Mouse (Mus musculus) cerebellum, adult 2 months (tissue): ENCODE measurements at regions not wholly inside any gene's neighbourhood (a gene's known extent, or its start where the extent isn't known, plus 50 kb on each side); places are given as distances from the start of the nearest gene placed in this dataset.
"Not testable (repeated sequence)": the region's sequence is repeated elsewhere in the genome, so short reads cannot be mapped to it uniquely, and the experiment has no call there.

Experiments used
- DNase-seq, 2 experiments: peaks; one replicate each; pipeline ENCODE4 v3.0.0; 2021
- H3K27ac ChIP-seq: fragments of 200-500 bp; 2 replicates; pipeline ENCODE4 v1.5.1; 2012; ENCODE audit warnings: low read length, control low read depth, inconsistent platforms; ENCODE audit not compliant: insufficient read depth
- H3K27me3 ChIP-seq: fragments of 200-500 bp; 2 replicates; pipeline ENCODE4 v1.6.1; 2012; ENCODE audit warnings: inconsistent platforms, mild to moderate bottlenecking, low read length, moderate library complexity; ENCODE audit not compliant: control insufficient read depth, insufficient read depth
- H3K4me1 ChIP-seq: fragments of 200-500 bp; 2 replicates; pipeline ENCODE4 v1.6.1; 2011; ENCODE audit warnings: low read length; ENCODE audit not compliant: control insufficient read depth, insufficient read depth
- H3K4me3 ChIP-seq: fragments of 200-500 bp; replicated peaks from 2 replicates; pipeline ENCODE3; 2011; ENCODE audit warnings: mild to moderate bottlenecking, low read depth, low read length, control low read depth; ENCODE audit not compliant: insufficient read depth
- CTCF ChIP-seq: fragments of 200-500 bp; IDR thresholded peaks from 2 replicates; pipeline ENCODE4 v1.5.1; 2011; ENCODE audit warnings: low read depth, mild to moderate bottlenecking, control low read depth, low read length, moderate library complexity, borderline replicate concordance; ENCODE audit not compliant: insufficient read depth
- POLR2A ChIP-seq: fragments of 200-500 bp; IDR thresholded peaks from 2 replicates; pipeline ENCODE4 v1.6.1; 2011; ENCODE audit warnings: low read length, control low read depth, borderline replicate concordance; ENCODE audit not compliant: insufficient read depth
- WGBS: fragments of 180-500 bp; shearing (Covaris S2); methylation state at CpG from one replicate; pipeline ENCODE4 v1.1.7; 2018; 5-methylcytosine and 5-hydroxymethylcytosine counted together

DNA sequence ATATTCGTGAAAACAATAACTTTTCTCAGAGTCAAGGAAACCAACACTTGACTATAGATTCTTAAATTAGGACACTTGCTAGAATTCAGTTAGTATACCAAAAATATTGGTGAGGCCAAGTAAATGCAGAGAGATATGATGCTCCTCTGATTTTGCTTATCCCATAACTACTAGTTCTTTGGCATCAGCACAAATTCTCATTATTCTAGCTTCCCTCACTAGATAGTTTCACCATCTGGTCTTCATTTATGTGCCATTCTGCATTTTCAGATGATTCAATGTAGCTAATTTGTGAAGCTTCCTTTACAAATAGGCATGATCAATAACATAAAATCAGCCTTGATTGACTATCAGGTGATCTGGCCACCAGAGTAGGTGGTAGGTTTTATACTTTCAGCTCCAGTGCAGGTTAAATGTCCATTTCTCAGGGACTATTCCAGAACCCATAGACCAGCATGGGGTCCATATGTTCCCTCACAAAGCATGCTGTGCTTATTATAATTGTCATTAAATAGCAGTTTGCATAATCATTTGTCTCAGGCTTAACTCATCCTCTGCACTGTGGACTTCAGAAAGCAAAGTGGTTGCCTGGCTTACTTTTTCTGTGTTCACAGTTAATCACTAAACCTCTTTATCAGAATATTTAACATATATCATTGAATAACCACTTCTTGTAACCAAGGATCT is 722.6 kb downstream of the Pla2g4a start:
- no peak for TF ChIP-seq CTCF
- TF ChIP-seq POLR2A, result no peak
- Histone ChIP-seq H3K4me3 (no peak overlapping the region), H3K4me1 (peaks cover 2% of the 10 kb centered on the region; the same call in 1 of the 2 replicates), H3K27me3 (no peaks in the 10 kb centered on the region), H3K27ac (no peak overlapping the region)
- WGBS, result 98% methylated on average over 1 of the region's 1 CpGs
- peak; percentile 54 to 83 for DNase-seq

DNA sequence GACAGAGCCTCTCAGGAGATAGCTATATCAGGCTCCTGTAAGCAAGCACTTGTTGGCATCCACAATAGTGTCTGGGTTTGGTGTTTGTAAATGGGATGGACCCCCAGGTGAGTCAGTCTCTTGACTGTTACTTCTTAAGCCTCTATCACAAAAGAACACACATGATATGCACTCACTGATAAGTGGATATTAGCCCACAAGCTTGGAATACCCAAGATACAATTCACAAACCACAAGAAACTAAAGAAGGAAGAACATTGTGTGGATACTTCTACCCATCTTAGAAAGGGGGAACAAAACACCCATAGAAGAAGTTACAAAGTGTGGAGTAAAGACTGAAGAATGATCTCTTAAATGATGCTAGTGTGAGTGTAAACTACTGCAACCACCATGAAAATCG is 733.9 kb downstream of the Pla2g4a start:
- 96% methylated on average over 1 of the region's 1 CpGs for WGBS
- H3K27me3 ChIP-seq, H3K4me1 ChIP-seq, H3K4me3 ChIP-seq, DNase-seq, H3K27ac ChIP-seq: not testable (repeated sequence)

DNA sequence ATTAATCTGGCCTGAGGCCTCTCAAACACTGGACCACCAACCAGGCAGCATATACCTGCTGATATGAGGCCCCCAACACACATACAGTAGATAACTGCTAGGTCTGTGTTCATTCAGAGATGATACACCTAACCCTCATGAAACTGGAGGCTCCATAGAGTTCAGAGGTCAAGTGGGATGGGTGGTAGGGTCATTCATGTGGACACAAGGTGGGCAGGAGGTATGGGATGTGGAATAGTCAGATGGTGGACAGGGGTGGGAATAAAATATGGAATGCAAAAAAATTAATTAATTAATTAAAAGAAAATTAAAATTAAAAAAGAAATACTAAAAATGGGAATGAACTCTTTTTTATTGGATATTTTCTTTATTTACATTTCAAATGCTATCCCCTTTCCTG is 734.7 kb downstream of the Pla2g4a start:
- H3K4me1 ChIP-seq, result no peaks in the 10 kb centered on the region
- H3K27me3 ChIP-seq, result no peaks in the 10 kb centered on the region
- no peak for DNase-seq
- no peak overlapping the region for H3K27ac ChIP-seq
- TF ChIP-seq POLR2A (no peak), CTCF (no peak)
- no peak overlapping the region for H3K4me3 ChIP-seq

DNA sequence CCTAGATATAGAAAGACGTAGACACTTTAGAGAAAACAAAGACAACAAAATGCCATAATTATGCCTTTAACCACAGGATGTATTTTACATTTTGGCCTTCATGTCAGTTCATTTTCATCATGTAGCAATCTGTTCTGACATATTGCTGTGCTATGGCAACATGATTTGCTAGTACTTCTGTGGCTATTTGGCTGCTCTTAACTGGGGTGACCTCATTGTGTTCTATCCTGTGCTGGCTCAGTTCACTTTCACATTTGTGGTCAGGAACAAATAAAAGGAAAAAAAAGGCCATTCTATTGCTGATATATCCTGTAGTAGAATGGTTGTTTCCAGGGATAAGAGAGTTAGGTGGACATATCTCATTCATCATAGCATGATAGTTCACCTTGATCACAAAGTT is 758.5 kb downstream of the Pla2g4a start:
- no peak overlapping the region for H3K4me3 ChIP-seq
- no peaks in the 10 kb centered on the region for H3K27me3 ChIP-seq
- DNase-seq, result peak in 1 of 2 experiments; percentile 32
- H3K27ac ChIP-seq, result no peak overlapping the region
- TF ChIP-seq CTCF, result no peak
- no peak for TF ChIP-seq POLR2A
- no peaks in the 10 kb centered on the region for H3K4me1 ChIP-seq
- WGBS, result 32% methylated on average over 1 of the region's 1 CpGs

DNA sequence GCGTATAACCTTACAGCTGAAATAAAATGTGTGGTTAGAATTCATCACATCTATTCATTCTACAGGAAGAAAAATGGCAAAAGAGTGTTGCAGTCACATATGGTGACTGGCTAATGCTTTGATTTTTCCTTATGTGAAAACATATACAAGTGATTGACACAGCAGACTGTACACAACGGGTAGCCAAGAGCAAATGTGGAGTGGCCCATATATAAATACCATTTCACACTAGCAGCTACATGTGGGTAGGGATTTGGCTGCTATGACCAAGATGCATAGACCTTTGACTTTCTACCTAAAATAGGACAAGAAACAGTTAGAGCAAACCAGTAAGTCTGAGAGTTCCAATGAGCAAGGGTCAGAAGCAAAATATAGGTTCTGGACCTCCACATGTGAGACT is 761.8 kb downstream of the Pla2g4a start:
- TF ChIP-seq POLR2A (no peak), CTCF (no peak)
- Histone ChIP-seq H3K4me3 (no peak overlapping the region), H3K4me1 (no peaks in the 10 kb centered on the region), H3K27me3 (no peaks in the 10 kb centered on the region), H3K27ac (no peak overlapping the region)
- DNase-seq, result no peak
- 75% methylated on average over 2 of the region's 2 CpGs for WGBS

GRCm38 (mm10) chr1:149198854-149199253 is 762.2 kb downstream of the Pla2g4a start:
- Histone ChIP-seq H3K4me3 (no peak overlapping the region), H3K27ac (no peak overlapping the region), H3K27me3 (no peaks in the 10 kb centered on the region), H3K4me1 (no peaks in the 10 kb centered on the region)
- TF ChIP-seq POLR2A (no peak), CTCF (no peak)
- no peak for DNase-seq
- WGBS, result 55% methylated on average over 4 of the region's 4 CpGs
